Mouse (Mus musculus) embryonic facial prominence, embryonic 13.5 days (tissue): ENCODE results near the gene Gm45799. TPM values are rescaled to one million over a fixed set of nuclear protein-coding genes. Genes with fewer than 3 reads are reported as not detected.
A peak's percentile ranks its signal among the peaks of the same experiment; 100 is the strongest.

ENCODE experiments used
- ATAC-seq: fragments of 200-750 bp; cut with Nextera tagmentation; 2 replicates; pipeline ENCODE4 v1.8.0; 2017; ENCODE audit warnings: low read depth; ENCODE audit not compliant: insufficient number of reproducible peaks, insufficient read depth, low FRiP score, low TSS enrichment
- H3K27ac ChIP-seq: fragments of 300-500 bp; sonication (generic); 2 replicates; pipeline ENCODE4 v1.5.1; 2015; ENCODE audit warnings: moderate library complexity, mild to moderate bottlenecking, inconsistent platforms
- H3K27me3 ChIP-seq: fragments of 300-500 bp; sonication (generic); 2 replicates; pipeline ENCODE4 v1.6.1; 2015; ENCODE audit warnings: mild to moderate bottlenecking, inconsistent platforms
- H3K36me3 ChIP-seq: fragments of 300-500 bp; sonication (generic); 2 replicates; pipeline ENCODE4 v1.6.1; 2015; ENCODE audit warnings: mild to moderate bottlenecking, inconsistent platforms
- H3K4me1 ChIP-seq: fragments of 300-500 bp; sonication (generic); 2 replicates; pipeline ENCODE4 v1.6.1; 2015; ENCODE audit warnings: inconsistent platforms
- H3K4me2 ChIP-seq: fragments of 300-500 bp; sonication (generic); 2 replicates; pipeline ENCODE4 v1.6.1; 2015; ENCODE audit warnings: moderate library complexity, mild to moderate bottlenecking, inconsistent platforms
- H3K4me3 ChIP-seq: fragments of 300-500 bp; sonication (generic); 2 replicates; pipeline ENCODE4 v1.5.1; 2015; ENCODE audit warnings: mild to moderate bottlenecking, inconsistent platforms
- H3K9ac ChIP-seq: fragments of 300-500 bp; sonication (generic); 2 replicates; pipeline ENCODE4 v1.6.1; 2015; ENCODE audit warnings: mild to moderate bottlenecking, inconsistent platforms
- H3K9me3 ChIP-seq: fragments of 300-500 bp; sonication (generic); 2 replicates; pipeline ENCODE4 v1.6.1; 2016; ENCODE audit warnings: inconsistent platforms
- WGBS: fragments of 180-500 bp; shearing (Covaris S2); methylation state at CpG from one replicate; pipeline ENCODE4 v1.1.7; 2015; ENCODE audit warnings: mixed read lengths; 5-methylcytosine and 5-hydroxymethylcytosine counted together
- polyA plus RNA-seq: library from polyadenylated mRNA; unstranded; fragments of >200 nt; fragmentation: Nextera tagmentation; extraction: Ambion mirVana; gene quantifications from 2 replicates; pipeline ENCODE4 v1.2.1, GENCODE M21; 2015

Gene Gm45799
- polyA plus RNA-seq, 1 experiment from 2014 or later, result 35.2 TPM

DNA sequence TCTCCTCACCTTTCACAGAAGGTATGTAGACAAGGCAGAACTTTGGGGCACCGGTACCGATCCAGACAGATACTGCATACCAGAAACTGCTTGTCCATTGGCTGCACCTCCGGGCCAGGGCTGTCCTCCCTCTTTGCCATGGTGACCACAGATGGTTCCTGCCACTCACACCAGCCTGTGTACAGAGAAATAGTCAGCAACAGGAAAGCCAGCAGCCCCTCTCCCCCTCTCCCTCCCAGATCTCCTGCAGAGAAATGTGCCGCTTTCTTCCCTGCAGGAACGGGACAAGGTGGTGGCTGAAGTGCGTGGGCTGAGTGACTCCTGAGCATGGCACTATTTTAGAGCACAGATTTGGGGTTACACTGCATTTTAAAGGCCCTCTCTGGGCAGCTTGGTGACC lies 15.0 kb upstream of the Gm45799 start:
- Histone ChIP-seq H3K9me3 (no peaks in the 10 kb centered on the region), H3K4me1 (peaks cover 25% of the 10 kb centered on the region), H3K27ac (no peak overlapping the region), H3K4me2 (no peak overlapping the region), H3K27me3 (no peaks in the 10 kb centered on the region), H3K36me3 (peaks cover 37% of the 10 kb centered on the region), H3K4me3 (no peak overlapping the region), H3K9ac (0 out of 2 replicates have a peak overlapping the region, but pooled peaks have one; percentile 16)
- 82% methylated on average over 6 of the region's 6 CpGs for WGBS
- ATAC-seq, result no peak

DNA sequence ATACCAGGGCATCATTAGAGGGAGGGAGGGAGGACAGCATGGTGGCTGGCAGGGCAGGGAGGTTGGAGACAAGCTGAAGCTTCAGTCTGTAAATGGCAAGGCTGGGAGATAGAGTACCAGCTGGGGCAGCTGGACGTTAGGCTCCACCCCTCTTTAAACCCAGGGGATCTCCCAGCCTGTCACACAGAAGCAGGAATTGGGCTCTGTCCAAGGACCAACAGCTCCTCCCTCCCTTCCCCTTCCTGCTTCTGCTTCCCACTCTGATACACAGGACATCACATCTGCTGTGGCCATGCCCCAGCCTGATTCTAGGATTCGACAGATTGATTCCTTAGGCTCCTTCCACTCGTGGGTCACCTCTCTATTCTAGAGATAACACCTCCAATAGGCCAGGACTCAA lies 11.7 kb upstream of the Gm45799 start:
- H3K4me1 ChIP-seq, result peaks cover 27% of the 10 kb centered on the region
- no peak overlapping the region for H3K27ac ChIP-seq
- 32% methylated on average over 3 of the region's 3 CpGs for WGBS
- ATAC-seq, result no peak
- no peak overlapping the region for H3K9ac ChIP-seq
- H3K27me3 ChIP-seq, result no peaks in the 10 kb centered on the region
- peaks cover 19% of the 10 kb centered on the region for H3K36me3 ChIP-seq
- no peak overlapping the region for H3K4me3 ChIP-seq
- H3K4me2 ChIP-seq, result no peak overlapping the region
- H3K9me3 ChIP-seq, result no peaks in the 10 kb centered on the region

DNA sequence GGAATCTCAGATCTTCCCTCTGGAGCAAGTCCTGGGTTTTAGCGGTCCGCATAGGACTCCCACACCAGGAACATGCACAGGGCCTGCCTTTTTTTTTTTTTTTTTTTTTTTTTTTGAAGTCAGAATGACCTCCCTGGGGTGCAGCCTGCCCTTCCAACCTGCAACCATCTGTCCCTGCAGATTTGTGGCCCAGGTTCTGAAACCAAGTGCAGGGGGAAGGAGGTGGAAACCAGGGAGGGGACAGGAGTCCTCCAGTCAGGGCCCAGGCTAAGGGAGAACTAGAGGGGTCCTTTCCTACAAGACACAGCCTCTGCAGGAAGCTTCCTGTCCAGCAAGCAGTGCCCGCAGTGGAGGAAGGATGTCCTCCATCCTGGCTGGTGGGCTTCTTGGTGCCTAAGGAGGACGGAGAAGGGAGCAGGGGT lies 7.8 kb upstream of the Gm45799 start:
- H3K9me3 ChIP-seq, result no peaks in the 10 kb centered on the region
- no peaks in the 10 kb centered on the region for H3K27me3 ChIP-seq
- H3K27ac ChIP-seq, result peak overlapping the region; percentile 23; the same call in 1 of the 2 replicates
- ATAC-seq, result no peak
- H3K9ac ChIP-seq, result peak overlapping the region; percentile 88
- peaks cover 37% of the 10 kb centered on the region for H3K4me1 ChIP-seq
- 16% methylated on average over 4 of the region's 4 CpGs for WGBS
- peaks cover 21% of the 10 kb centered on the region for H3K36me3 ChIP-seq
- peak overlapping the region; percentile 87 for H3K4me3 ChIP-seq
- H3K4me2 ChIP-seq, result peak overlapping the region; percentile 88

DNA sequence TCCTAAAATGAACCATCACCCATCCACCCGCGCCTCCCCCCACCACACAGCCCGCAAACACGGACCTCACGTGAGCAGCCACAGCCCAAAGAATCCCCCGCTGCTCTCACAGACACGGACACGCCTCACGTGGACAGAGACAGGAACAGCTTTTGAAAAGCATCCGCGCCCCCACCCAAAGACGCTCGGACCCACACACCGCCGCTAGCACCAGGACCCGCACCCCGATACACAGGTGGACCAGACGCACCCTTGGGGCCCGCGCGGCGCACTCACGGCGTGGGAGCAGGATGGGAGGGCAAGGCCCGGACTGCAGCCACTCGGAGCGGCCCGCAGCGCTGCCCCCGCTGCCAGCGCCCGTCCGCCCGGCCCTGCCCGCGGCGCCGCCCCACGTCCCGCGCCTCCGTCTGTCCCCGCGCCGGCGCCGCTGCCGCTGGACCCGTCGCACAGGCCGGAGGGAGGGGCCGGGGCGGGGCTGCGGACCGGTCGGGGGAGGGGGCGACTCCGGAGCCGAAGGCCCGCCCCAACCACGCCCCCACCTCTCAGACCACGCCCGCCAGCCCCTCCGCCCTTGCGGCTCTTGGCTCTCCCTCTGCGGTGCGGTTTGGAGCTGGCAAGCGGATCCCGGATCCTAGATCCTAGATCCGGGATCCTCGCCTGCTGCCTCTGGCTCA lies 7.1 kb upstream of the Gm45799 start, which contains the start of gene Trim3:
TSS of gene Trim3 (minus strand) at position 445 of the 674 bp plus-strand sequence.
- H3K36me3 ChIP-seq, result peaks cover 28% of the 10 kb centered on the region
- H3K4me3 ChIP-seq, result peak within 1 kb of the TSS; percentile 87
- H3K9me3 ChIP-seq, result no peaks in the 10 kb centered on the region
- ATAC-seq, result peak; percentile 89
- H3K27ac ChIP-seq, result peak within 1 kb of the TSS; percentile 55
- 1% methylated on average over 69 of the region's 71 CpGs for WGBS
- H3K9ac ChIP-seq, result peak within 1 kb of the TSS; percentile 88
- peaks cover 37% of the 10 kb centered on the region for H3K4me1 ChIP-seq
- no peaks in the 10 kb centered on the region for H3K27me3 ChIP-seq
- peak within 1 kb of the TSS; percentile 88 for H3K4me2 ChIP-seq

DNA sequence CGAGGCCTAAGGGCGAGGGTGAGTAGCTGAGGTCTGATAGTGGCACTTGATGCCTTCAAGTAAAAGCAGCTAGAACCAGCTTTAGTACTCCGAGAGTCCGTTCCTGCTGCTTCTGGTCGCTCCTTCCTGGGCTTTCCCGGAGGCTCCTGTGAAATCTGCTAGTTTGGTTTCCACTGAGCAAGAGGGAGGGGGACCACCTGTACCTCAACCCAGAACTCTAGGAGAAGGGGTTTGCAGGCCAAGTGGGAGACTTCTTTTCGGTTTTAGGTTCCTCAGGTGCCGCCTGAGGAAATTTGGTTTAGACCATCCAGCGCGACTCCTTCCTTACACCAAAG lies 6.6 kb upstream of the Gm45799 start:
- peaks cover 34% of the 10 kb centered on the region for H3K4me1 ChIP-seq
- H3K27me3 ChIP-seq, result no peaks in the 10 kb centered on the region
- H3K4me2 ChIP-seq, result peak overlapping the region; percentile 88
- peaks cover 28% of the 10 kb centered on the region for H3K36me3 ChIP-seq
- H3K27ac ChIP-seq, result peak overlapping the region; percentile 55
- H3K4me3 ChIP-seq, result peak overlapping the region; percentile 87
- WGBS, result 5% methylated on average over 10 of the region's 10 CpGs
- no peaks in the 10 kb centered on the region for H3K9me3 ChIP-seq
- H3K9ac ChIP-seq, result peak overlapping the region; percentile 88
- ATAC-seq, result no peak

DNA sequence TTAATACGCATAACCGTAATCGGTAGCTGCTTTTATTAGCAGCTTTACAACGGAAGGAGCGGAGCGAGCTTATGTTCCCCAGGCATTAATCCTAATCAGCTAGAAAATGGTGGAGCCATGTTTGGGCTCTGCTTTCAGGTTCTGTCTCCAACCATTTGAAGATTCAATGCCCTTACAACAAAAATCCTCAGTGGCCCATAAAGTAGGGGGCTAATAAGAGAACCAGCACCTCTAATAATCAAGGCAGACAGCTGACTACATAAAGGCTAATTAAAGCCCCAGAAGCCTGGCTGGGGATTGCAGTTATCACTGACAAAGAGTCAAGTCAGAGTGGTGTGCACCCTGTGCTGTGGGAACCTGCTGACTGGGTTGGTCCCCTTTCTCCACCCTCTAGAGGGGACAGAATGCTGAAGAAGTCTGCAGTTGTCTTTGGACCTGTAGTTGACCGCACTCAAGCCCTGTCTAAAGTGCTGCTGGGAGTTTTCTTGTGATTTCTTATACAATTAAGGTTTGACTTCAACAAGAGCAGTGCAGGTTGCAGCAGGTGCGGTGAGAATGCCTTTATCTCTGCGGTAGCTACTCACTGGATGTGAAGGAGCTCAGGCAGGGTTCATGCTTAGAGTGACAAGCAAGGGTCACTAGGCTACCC lies 6.0 kb upstream of the Gm45799 start:
- Histone ChIP-seq H3K4me3 (peak overlapping the region; percentile 87), H3K4me1 (peaks cover 35% of the 10 kb centered on the region), H3K4me2 (peak overlapping the region; percentile 88), H3K36me3 (peaks cover 28% of the 10 kb centered on the region), H3K27me3 (no peaks in the 10 kb centered on the region), H3K9ac (no peak overlapping the region), H3K27ac (peak overlapping the region; percentile 55; the same call in 1 of the 2 replicates), H3K9me3 (no peaks in the 10 kb centered on the region)
- no peak for ATAC-seq
- WGBS, result 58% methylated on average over 9 of the region's 9 CpGs

DNA sequence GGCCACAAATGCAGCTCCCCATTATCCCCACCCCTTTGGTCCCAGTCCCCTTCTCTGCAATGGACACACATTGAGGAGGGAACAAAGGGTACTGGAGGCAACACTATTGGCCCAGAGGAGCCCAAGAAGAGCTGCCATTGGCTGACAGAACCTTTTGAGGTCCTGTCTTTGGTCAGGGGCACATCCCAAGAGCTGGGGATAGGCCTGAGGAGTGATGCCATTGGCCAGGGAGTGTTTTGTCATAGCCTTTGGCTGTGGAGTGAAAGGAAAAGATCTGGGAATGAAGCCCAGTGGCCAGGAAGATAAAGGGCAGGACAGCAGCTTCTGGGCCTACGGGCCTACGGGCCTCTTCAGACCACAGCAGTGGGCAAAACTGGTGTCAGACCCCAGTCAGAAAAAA lies 4.6 kb upstream of the Gm45799 start:
- Histone ChIP-seq H3K36me3 (peaks cover 28% of the 10 kb centered on the region), H3K9me3 (no peaks in the 10 kb centered on the region), H3K27me3 (no peaks in the 10 kb centered on the region), H3K27ac (no peak overlapping the region), H3K4me3 (no peak overlapping the region), H3K4me1 (peaks cover 39% of the 10 kb centered on the region), H3K9ac (no peak overlapping the region), H3K4me2 (no peak overlapping the region)
- 89% methylated on average over 2 of the region's 2 CpGs for WGBS
- no peak for ATAC-seq

DNA sequence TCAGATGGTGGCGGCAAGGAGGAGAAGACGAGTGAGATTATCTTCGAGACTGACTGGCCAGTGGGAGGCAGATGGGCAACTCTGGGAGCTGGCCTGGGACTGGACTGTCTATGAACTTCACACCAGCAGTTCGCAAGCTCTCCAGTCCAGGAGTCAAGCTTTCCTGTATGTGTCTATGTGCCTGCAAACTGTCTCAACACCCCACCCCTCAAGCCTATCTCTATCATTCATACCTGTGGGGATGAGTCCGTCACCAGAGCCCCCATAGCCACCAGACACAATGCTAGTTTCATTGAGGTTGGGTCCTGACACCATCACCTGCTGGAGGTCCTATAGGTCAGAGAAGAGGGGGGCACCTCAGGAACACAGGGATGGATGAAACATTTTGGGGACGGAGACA lies 1.6 kb upstream of the Gm45799 start:
- Histone ChIP-seq H3K4me1 (peaks cover 36% of the 10 kb centered on the region), H3K4me2 (peak overlapping the region; percentile 96; the same call in 1 of the 2 replicates), H3K27ac (no peak overlapping the region), H3K4me3 (no peak overlapping the region), H3K36me3 (peaks cover 42% of the 10 kb centered on the region), H3K9ac (no peak overlapping the region), H3K9me3 (no peaks in the 10 kb centered on the region), H3K27me3 (no peaks in the 10 kb centered on the region)
- ATAC-seq, result no peak
- 92% methylated on average over 6 of the region's 6 CpGs for WGBS

DNA sequence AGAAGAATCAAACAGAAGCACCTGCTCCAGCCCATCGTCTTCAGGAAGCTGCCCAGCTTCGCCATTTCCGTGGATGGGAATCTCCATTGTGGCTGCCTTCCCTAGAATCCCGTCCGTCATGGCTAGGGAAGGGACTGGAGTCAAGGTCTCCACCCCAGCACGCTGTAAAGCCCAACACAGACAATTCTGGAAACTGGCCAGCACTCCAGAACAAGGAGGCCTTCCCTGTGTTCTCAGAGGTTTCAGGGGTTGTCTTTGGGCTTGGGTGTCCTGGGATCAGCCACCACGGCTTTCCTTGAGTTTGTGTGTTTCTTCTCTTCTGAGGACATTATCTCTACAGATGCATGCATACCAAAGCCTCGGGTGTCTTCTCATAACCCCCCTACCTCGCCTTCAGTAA lies 1.0 kb upstream of the Gm45799 start:
- Histone ChIP-seq H3K4me2 (peak overlapping the region; percentile 96), H3K36me3 (peaks cover 44% of the 10 kb centered on the region), H3K4me1 (peaks cover 30% of the 10 kb centered on the region), H3K27ac (no peak overlapping the region), H3K4me3 (peak overlapping the region; percentile 62), H3K9ac (peak overlapping the region; percentile 87), H3K27me3 (no peaks in the 10 kb centered on the region), H3K9me3 (no peaks in the 10 kb centered on the region)
- WGBS, result 77% methylated on average over 9 of the region's 9 CpGs
- ATAC-seq, result no peak

DNA sequence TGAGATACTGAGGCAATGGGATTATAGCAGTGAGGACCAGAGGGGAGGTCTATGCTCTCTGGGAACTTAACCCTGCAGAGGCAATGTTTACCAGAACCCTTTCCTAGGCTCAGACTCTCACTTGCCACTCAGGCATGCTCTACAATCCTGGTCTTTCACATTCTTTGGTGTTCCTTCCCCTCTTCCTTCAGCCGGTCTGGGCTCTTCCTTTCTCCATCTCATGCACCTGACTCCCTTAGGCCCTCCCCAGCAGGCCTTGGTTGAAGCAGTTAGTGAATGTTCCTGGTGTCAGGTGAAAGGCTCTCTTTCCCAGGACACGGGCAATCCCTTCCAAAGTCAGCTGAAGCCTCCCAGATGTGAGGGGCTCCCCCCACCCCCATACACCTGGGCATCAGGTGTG lies 596 bp upstream of the Gm45799 start, which contains the start of gene Timm10b:
TSS of gene Timm10b (plus strand) at position 301 of the 400 bp plus-strand sequence.
- Histone ChIP-seq H3K27me3 (no peaks in the 10 kb centered on the region), H3K27ac (peak within 1 kb of the TSS; percentile 79), H3K9ac (peak within 1 kb of the TSS; percentile 87), H3K4me1 (peaks cover 26% of the 10 kb centered on the region), H3K36me3 (peaks cover 44% of the 10 kb centered on the region), H3K4me2 (peak within 1 kb of the TSS; percentile 96), H3K4me3 (peak within 1 kb of the TSS; percentile 62), H3K9me3 (no peaks in the 10 kb centered on the region)
- 6% methylated on average over 2 of the region's 2 CpGs for WGBS
- no peak for ATAC-seq

DNA sequence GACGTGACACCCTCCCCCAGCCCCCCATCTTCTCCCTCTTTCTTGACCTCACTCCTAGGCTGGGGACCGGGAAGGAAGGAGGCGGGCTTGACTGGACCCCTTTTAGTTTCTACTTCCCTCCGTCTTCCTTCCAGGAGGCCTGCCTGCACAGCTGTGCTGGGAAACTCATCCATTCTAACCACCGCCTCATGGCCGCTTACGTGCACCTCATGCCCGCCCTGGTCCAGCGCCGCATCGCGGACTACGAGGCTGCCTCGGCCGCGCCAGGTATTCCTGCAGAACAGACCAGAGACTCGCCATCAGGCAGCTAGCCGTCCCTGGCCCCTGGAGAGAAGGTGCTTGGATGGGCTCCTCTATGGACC lies 523 bp downstream of the Gm45799 start:
- Histone ChIP-seq H3K27me3 (no peaks in the 10 kb centered on the region), H3K4me1 (peaks cover 26% of the 10 kb centered on the region), H3K9me3 (no peaks in the 10 kb centered on the region), H3K4me3 (peak overlapping the region; percentile 62), H3K4me2 (peak overlapping the region; percentile 96), H3K36me3 (peaks cover 43% of the 10 kb centered on the region), H3K9ac (peak overlapping the region; percentile 87), H3K27ac (peak overlapping the region; percentile 79)
- under 1% methylated on average over 18 of the region's 18 CpGs for WGBS
- ATAC-seq, result no peak

DNA sequence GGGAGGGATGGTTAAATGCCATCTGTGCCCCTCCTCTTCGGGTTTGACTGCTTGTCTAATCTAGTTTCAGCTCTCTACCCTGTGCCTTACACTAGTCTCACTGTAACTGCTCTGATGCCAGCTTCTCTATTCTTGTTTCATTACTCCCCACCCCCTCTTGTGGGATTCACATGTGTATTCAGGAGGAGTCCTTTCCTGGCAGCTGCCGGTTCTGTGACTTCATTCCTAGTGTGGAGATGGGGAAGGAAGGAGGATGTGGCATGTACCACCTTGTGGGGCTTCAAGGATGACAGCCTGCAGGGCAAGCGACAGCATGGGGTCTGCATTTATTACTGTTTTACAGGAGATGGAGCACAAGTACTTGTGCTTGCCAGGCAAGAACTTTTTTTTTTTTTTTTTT lies 1.6 kb downstream of the Gm45799 start:
- ATAC-seq, result no peak
- Histone ChIP-seq H3K4me1 (peaks cover 26% of the 10 kb centered on the region), H3K9ac (0 out of 2 replicates have a peak overlapping the region, but pooled peaks have one; percentile 27), H3K27me3 (no peaks in the 10 kb centered on the region), H3K4me3 (no peak overlapping the region), H3K27ac (no peak overlapping the region), H3K9me3 (no peaks in the 10 kb centered on the region), H3K36me3 (peaks cover 32% of the 10 kb centered on the region), H3K4me2 (peak overlapping the region; percentile 96)
- WGBS, result 55% methylated on average over 3 of the region's 3 CpGs
